Mouse (Mus musculus) lung, embryonic 14.5 days (tissue): ENCODE measurements at regions not wholly inside any gene's neighbourhood (a gene's known extent, or its start where the extent isn't known, plus 50 kb on each side); places are given as distances from the start of the nearest gene placed in this dataset.
A peak's percentile ranks its signal among the peaks of the same experiment; 100 is the strongest.

Experiments
- ATAC-seq: fragments of 200-750 bp; cut with Nextera tagmentation; 2 replicates; pipeline ENCODE4 v1.8.0; 2017; ENCODE audit warnings: mild to moderate bottlenecking, moderate TSS enrichment, moderate library complexity; ENCODE audit not compliant: insufficient read depth
- DNase-seq: peaks from one replicate; pipeline ENCODE4 v3.0.0-alpha.2; 2015
- H3K27ac ChIP-seq: fragments of 300-500 bp; sonication (generic); 2 replicates; pipeline ENCODE4 v1.5.1; 2014; ENCODE audit warnings: low read depth, mild to moderate bottlenecking, moderate library complexity
- H3K27me3 ChIP-seq: fragments of 300-500 bp; sonication (generic); 2 replicates; pipeline ENCODE4 v1.6.1; 2014; ENCODE audit warnings: low read length, control low read depth; ENCODE audit not compliant: insufficient read depth
- H3K36me3 ChIP-seq: fragments of 300-500 bp; sonication (generic); 2 replicates; pipeline ENCODE4 v1.6.1; 2014; ENCODE audit warnings: control low read depth; ENCODE audit not compliant: insufficient read depth
- H3K4me1 ChIP-seq: fragments of 300-500 bp; sonication (generic); 2 replicates; pipeline ENCODE4 v1.6.1; 2014; ENCODE audit warnings: antibody characterized with exemption, control low read depth; ENCODE audit not compliant: insufficient read depth
- H3K4me2 ChIP-seq: fragments of 300-500 bp; sonication (generic); 2 replicates; pipeline ENCODE4 v1.6.1; 2014; ENCODE audit warnings: mild to moderate bottlenecking
- H3K4me3 ChIP-seq: fragments of 300-500 bp; sonication (generic); 2 replicates; pipeline ENCODE4 v1.5.1; 2014; ENCODE audit warnings: low read depth, low read length
- H3K9ac ChIP-seq: fragments of 300-500 bp; sonication (generic); 2 replicates; pipeline ENCODE4 v1.6.1; 2014
- H3K9me3 ChIP-seq: fragments of 300-500 bp; sonication (generic); 2 replicates; pipeline ENCODE4 v1.6.1; 2016; ENCODE audit warnings: low read depth, low read length, control low read depth
- CTCF ChIP-seq: IDR thresholded peaks from 2 replicates; pipeline ENCODE4 v1.5.1; 2016; ENCODE audit warnings: antibody characterized with exemption, low read depth
- WGBS: fragments of 180-500 bp; shearing (Covaris S2); extraction: QIAGEN DNeasy Blood & Tissue Kit; methylation state at CpG from one replicate; pipeline ENCODE4 v1.1.7; 2014; 5-methylcytosine and 5-hydroxymethylcytosine counted together

GRCm38 (mm10) chr12:52393981-52394718 is 109.6 kb upstream of the Arhgap5 start:
- WGBS = 48% methylated on average over 15 of the region's 15 CpGs
- Histone ChIP-seq H3K9me3 (no peaks in the 10 kb centered on the region), H3K4me3 (no peak overlapping the region), H3K36me3 (no peaks in the 10 kb centered on the region), H3K9ac (no peak overlapping the region), H3K4me2 (no peak overlapping the region), H3K27me3 (no peaks in the 10 kb centered on the region), H3K27ac (peak overlapping the region; percentile 25; the same call in 1 of the 2 replicates), H3K4me1 (0 out of 2 replicates have a peak, but pooled peaks cover 2% of the 10 kb centered on the region)
- ATAC-seq = peak; percentile 57; the same call in 1 of the 2 replicates
- DNase-seq = peak; percentile 61
- no peak for TF ChIP-seq CTCF

DNA sequence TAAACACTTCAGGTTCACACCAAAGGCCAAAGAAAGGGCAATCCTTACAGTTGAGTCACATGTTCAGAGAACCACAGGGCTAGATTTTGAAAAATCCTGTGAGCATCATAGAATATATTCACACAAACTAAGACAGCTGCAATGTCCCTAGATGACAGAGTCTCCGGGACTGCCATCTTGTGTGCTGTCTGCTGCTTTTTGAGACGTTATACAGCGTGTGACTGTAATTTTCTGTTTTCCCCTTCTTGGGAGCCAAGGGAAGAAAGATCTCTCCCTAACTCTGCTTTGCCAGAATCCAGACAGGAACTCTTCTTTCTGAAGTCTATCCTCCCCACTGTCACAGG is 109.1 kb upstream of the Arhgap5 start:
- Histone ChIP-seq H3K27ac (peak overlapping the region; percentile 25; the same call in 1 of the 2 replicates), H3K36me3 (no peaks in the 10 kb centered on the region), H3K4me1 (0 out of 2 replicates have a peak, but pooled peaks cover 2% of the 10 kb centered on the region), H3K27me3 (no peaks in the 10 kb centered on the region), H3K9ac (no peak overlapping the region), H3K4me2 (no peak overlapping the region), H3K9me3 (no peaks in the 10 kb centered on the region), H3K4me3 (no peak overlapping the region)
- DNase-seq (no peak), ATAC-seq (peak; percentile 1; the same call in 1 of the 2 replicates)
- WGBS = 78% methylated on average over 3 of the region's 3 CpGs
- no peak for TF ChIP-seq CTCF

DNA sequence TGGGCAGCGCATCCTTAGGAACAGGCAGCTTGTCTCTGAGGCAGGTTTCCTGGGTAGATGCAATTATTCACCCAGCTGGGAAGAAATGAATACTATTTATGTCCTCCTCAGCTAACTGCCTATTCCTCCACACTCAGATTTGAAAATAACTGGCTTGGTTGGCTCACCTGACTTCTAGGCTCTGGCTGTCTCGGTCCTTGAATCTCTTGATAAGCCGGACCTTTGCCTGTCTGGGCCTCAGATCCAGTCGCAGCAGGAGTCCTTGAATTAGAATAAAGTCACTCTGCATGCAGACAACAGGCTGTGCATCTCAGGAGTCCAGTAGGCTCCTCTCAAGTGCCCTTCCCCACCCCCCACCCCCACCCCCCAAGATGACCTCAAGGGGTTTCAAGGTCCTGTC is 108.7 kb upstream of the Arhgap5 start:
- Histone ChIP-seq H3K4me2 (no peak overlapping the region), H3K27ac (peak overlapping the region; percentile 25; the same call in 1 of the 2 replicates), H3K4me3 (no peak overlapping the region), H3K36me3 (no peaks in the 10 kb centered on the region), H3K9ac (no peak overlapping the region), H3K9me3 (no peaks in the 10 kb centered on the region), H3K27me3 (no peaks in the 10 kb centered on the region), H3K4me1 (0 out of 2 replicates have a peak, but pooled peaks cover 2% of the 10 kb centered on the region)
- 59% methylated on average over 4 of the region's 4 CpGs for WGBS
- DNase-seq (no peak), ATAC-seq (no peak)
- no peak for TF ChIP-seq CTCF

GRCm38 (mm10) chr12:52396178-52396841 is 107.5 kb upstream of the Arhgap5 start:
- DNase-seq (peak; percentile 32), ATAC-seq (no peak)
- Histone ChIP-seq H3K27ac (no peak overlapping the region), H3K4me1 (0 out of 2 replicates have a peak, but pooled peaks cover 2% of the 10 kb centered on the region), H3K27me3 (no peaks in the 10 kb centered on the region), H3K9ac (no peak overlapping the region), H3K4me3 (no peak overlapping the region), H3K36me3 (no peaks in the 10 kb centered on the region), H3K9me3 (no peaks in the 10 kb centered on the region), H3K4me2 (no peak overlapping the region)
- no peak for TF ChIP-seq CTCF
- 41% methylated on average over 14 of the region's 14 CpGs for WGBS

DNA sequence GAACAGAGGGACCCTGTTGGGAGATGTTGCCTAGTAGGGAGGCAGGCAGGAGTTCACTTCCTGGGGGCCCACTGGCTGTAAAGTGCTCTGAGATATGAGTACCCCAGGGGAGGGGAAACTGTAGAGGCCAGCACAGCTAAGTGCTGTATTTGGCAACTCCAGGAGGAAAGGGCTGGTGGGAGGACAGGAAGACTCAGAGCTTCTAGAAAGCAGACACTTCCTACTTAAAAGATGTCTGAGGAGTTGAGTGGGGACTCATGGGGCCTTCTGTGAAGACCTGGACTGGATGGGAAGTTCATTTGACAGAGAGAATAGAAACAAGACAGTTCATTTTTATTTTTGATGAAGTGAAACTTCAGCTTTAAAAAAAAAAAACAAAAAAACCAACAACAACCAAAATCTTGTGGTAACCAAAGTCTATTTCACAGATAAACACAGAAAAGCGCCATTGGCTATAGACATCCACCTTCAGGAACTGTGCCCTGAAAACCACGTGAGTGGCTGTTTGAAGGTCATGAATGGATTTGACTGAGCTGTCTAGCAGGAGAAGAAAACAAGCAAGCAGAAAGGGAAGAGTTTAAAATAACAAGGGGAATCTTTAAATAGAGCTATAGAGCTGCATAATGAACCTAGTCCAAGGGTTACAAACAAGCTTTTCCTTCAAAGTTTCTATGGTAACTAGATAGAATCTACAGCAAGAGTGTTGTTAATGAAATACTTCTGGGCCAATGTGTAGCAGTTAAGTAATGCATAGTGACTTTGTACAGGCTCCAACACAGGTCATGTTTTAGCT is 105.9 kb upstream of the Arhgap5 start:
- H3K27ac ChIP-seq = no peak overlapping the region
- DNase-seq = no peak
- H3K36me3 ChIP-seq = no peaks in the 10 kb centered on the region
- H3K9ac ChIP-seq = no peak overlapping the region
- H3K4me3 ChIP-seq = no peak overlapping the region
- WGBS = 56% methylated on average over 2 of the region's 2 CpGs
- no peak overlapping the region for H3K4me2 ChIP-seq
- no peaks in the 10 kb centered on the region for H3K27me3 ChIP-seq
- 0 out of 2 replicates have a peak, but pooled peaks cover 2% of the 10 kb centered on the region for H3K4me1 ChIP-seq
- no peaks in the 10 kb centered on the region for H3K9me3 ChIP-seq
- ATAC-seq = no peak
- no peak for TF ChIP-seq CTCF

DNA sequence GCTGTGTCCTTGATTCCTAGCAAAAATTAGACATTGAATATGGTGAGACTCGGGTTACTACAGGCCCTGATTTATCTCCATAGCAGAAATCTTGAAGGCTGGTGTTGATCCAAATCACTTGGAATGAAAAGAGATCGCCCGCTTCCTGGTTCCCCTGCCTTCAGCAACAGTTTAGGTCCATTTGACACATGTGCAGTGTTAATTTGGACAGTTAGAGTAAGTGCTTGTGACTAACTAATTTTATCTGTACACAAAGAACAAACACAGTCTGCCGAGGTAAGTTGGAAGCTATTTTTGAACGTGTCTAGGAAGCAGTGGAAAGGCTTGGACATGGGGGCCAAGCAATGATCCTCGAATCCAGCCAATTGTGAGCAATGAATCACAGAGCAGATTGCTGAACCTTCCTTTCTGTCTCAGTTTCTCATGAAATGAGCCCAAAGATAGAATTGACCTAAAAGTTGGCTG is 105.2 kb upstream of the Arhgap5 start:
- Histone ChIP-seq H3K9ac (no peak overlapping the region), H3K9me3 (no peaks in the 10 kb centered on the region), H3K27me3 (no peaks in the 10 kb centered on the region), H3K4me1 (0 out of 2 replicates have a peak, but pooled peaks cover 2% of the 10 kb centered on the region), H3K27ac (no peak overlapping the region), H3K4me2 (no peak overlapping the region), H3K4me3 (no peak overlapping the region), H3K36me3 (no peaks in the 10 kb centered on the region)
- DNase-seq = peak; percentile 26
- 52% methylated on average over 6 of the region's 6 CpGs for WGBS
- no peak for TF ChIP-seq CTCF
- no peak for ATAC-seq

DNA sequence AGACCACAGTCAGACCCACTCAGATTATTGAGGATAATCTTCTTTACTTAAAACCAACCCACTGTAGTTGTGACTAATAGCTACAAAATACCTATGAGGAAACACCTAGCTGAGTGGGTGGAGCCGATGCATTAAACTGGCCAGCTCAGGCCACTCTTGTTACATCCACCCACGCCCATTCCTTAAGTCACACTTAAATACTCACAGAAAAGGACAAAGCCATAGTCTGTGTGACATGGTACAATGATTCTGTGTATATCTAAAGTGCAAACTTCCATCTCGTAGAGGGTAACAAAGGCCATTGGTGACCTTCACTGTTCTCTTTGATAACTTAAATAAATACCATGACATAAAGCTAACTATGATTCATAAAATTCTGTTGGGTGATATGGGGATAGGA is 103.7 kb upstream of the Arhgap5 start:
- no peak overlapping the region for H3K9ac ChIP-seq
- no peaks in the 10 kb centered on the region for H3K27me3 ChIP-seq
- no peaks in the 10 kb centered on the region for H3K9me3 ChIP-seq
- ATAC-seq = no peak
- no peak for TF ChIP-seq CTCF
- no peak overlapping the region for H3K27ac ChIP-seq
- 63% methylated on average over 3 of the region's 3 CpGs for WGBS
- no peak overlapping the region for H3K4me3 ChIP-seq
- no peak overlapping the region for H3K4me2 ChIP-seq
- H3K36me3 ChIP-seq = no peaks in the 10 kb centered on the region
- DNase-seq = no peak
- no peaks in the 10 kb centered on the region for H3K4me1 ChIP-seq
